Mouse (Mus musculus): ENCODE measurements around the gene Rrp36. TPM values are rescaled to one million over a fixed set of nuclear protein-coding genes. Genes with fewer than 3 reads are reported as not detected.

The Rrp36 gene
- 11.2 and 12.5 TPM in 2 replicates for polyA plus RNA-seq (2012; rRNA removed)

DNA sequence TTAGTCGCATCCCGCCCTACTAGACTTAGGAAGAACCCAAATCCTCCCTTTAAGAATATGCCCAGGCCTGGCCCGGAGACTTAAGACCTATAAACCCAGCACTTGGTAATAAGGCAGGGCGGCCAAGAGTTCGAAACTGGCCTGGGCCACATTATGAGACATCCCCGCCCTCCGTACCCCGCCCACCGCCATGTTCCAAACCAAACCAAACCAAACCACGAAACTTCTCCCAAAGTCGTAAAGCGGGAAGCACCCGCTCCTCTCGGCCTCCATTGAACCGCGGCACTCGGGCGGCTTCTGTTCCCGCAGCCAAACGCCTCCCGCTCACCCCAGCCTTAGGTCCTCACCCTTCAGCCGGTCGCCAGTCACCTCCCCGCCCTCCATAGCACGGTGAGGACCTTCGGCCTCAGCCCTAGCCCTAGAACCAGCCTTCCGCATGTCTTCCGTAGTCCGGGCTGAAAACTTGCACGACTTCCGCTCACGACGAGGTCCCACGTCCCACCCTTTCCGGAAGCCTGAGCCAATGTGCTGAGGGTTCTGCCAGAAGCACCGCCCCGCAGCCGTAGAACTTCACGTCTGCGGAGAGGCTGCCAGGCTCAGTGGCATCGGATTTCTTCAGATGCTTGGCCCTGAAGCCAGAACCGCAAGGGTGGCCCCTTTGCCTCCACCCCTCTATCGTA, at the start of gene Rrp36:
Rrp36 (minus strand) TSS at position 503 of the 680 bp plus-strand sequence.
- H3K27me3 ChIP-seq (ENCODE audit: control insufficient read depth, insufficient read depth, low read length), result no peaks in the 10 kb centered on the region
- peaks cover 7% of the 10 kb centered on the region for H3K36me3 ChIP-seq (ENCODE audit: control insufficient read depth, insufficient read depth, low read length)
- H3K27ac ChIP-seq (ENCODE audit: control insufficient read depth, insufficient read depth, low read depth, low read length), result peak within 1 kb of the TSS; percentile 91
- H3K4me3 ChIP-seq (ENCODE audit: control insufficient read depth, low read depth, low read length), result peak within 1 kb of the TSS; percentile 89
- peaks cover 9% of the 10 kb centered on the region for H3K4me1 ChIP-seq (ENCODE audit: control insufficient read depth, insufficient read depth, low read length)
- TF ChIP-seq CTCF (IDR thresholded peaks at IDR 0.05; ENCODE audit: control insufficient read depth, insufficient read depth, insufficient replicate concordance, low read depth, low read length), result no peak
- TF ChIP-seq POLR2A (IDR thresholded peaks at IDR 0.05; ENCODE audit: control insufficient read depth, low read depth, low read length), result peak; percentile 92

GRCm38 (mm10) chr17:46721077-46721476, 46.9 kb upstream of the Rrp36 start:
- Histone ChIP-seq H3K36me3 (ENCODE audit: control insufficient read depth, insufficient read depth, low read length) (no peaks in the 10 kb centered on the region; the same call in 1 of the 2 replicates), H3K27ac (ENCODE audit: control insufficient read depth, insufficient read depth, low read depth, low read length) (no peak overlapping the region)
- TF ChIP-seq CTCF (IDR thresholded peaks at IDR 0.05; ENCODE audit: control insufficient read depth, insufficient read depth, insufficient replicate concordance, low read depth, low read length), result no peak
- TF ChIP-seq POLR2A (IDR thresholded peaks at IDR 0.05; ENCODE audit: control insufficient read depth, low read depth, low read length), result no peak

DNA sequence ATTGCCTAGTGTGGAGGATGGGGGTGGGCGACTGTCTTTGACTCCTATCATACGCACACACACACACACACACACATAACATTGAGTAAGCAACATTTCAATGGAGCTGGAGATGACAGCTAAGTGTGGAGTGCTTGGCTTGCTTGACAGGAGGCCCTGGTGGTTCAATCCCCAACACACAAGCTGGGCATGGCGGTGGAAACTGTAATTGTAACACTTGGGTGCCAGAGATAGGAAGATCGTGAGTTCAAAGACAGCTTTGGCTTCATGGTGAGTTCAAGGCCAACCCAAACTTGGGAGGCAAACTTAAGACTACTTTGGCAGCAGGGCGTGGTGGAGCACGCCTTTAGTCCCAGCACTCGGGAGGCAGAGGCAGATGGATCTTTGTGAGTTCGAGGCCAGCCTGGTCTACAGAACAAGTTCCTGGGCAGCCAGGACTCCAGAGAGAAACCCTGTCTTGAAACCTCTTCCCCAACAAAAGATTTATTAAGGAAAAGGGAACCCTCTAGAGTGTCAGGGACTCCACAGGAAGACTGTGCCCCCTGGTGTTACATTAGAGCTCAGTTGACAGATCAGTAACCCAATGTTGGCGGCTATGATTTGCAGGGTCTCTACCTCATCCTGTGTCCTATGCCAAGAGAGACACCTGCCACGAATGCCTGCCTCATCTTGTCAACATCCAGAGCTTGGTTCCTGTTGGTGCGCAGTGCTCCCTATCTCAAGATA, 40.8 kb upstream of the Rrp36 start:
- no peak for TF ChIP-seq CTCF (IDR thresholded peaks at IDR 0.05; ENCODE audit: control insufficient read depth, insufficient read depth, insufficient replicate concordance, low read depth, low read length)
- no peak for TF ChIP-seq POLR2A (IDR thresholded peaks at IDR 0.05; ENCODE audit: control insufficient read depth, low read depth, low read length)
- Histone ChIP-seq H3K4me1 (ENCODE audit: control insufficient read depth, insufficient read depth, low read length) (peaks cover 2% of the 10 kb centered on the region), H3K27ac (ENCODE audit: control insufficient read depth, insufficient read depth, low read depth, low read length) (no peak overlapping the region), H3K36me3 (ENCODE audit: control insufficient read depth, insufficient read depth, low read length) (no peaks in the 10 kb centered on the region), H3K27me3 (ENCODE audit: control insufficient read depth, insufficient read depth, low read length) (no peaks in the 10 kb centered on the region), H3K4me3 (ENCODE audit: control insufficient read depth, low read depth, low read length) (no peak overlapping the region)

More at GRCm38 (mm10) chr17:46721077-46721476, 46.9 kb upstream of the Rrp36 start:
- no peaks in the 10 kb centered on the region for H3K27me3 ChIP-seq (ENCODE audit: control insufficient read depth, insufficient read depth, low read length)
- no peak overlapping the region for H3K4me3 ChIP-seq (ENCODE audit: control insufficient read depth, low read depth, low read length)
- H3K4me1 ChIP-seq (ENCODE audit: control insufficient read depth, insufficient read depth, low read length), result no peaks in the 10 kb centered on the region

DNA sequence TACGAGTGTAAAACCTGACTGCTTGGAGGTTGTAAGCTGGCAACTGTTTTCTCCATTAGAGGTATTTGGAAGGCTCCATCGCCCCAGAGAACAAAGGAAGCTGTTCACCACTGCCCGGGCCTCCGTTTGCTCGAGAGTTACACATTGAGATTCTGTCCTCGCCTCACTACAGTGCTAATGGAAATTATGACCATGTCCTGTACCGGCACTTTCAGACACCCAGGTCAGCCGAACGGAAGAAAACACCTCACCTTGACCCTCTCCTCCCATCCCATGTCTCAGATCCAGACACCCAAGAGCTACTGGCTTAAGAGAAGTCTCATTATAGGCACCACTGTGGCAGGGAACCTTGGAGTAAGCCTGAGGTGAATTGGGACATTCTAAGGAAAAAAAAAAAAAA, 39.7 kb upstream of the Rrp36 start:
- no peak overlapping the region for H3K4me3 ChIP-seq (ENCODE audit: control insufficient read depth, low read depth, low read length)

DNA sequence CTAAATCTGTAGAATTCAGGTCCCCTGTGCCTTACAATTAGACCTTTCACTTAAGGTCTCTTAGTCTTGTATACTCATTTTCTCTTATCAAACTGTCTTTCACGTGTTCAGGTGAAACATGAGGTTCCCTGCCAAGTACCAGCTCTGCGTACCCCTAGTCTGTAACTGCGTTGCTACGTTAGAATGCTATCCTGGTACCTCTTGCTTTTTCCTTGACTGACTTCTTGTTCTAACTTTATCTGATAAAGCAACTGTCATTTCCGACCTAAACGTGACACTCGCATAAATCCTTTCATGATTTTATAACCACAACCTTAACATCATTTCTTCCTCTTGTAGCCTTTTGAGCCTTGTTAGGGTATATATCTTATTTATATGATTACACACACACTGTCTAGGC, 38.3 kb upstream of the Rrp36 start:
- TF ChIP-seq POLR2A (IDR thresholded peaks at IDR 0.05; ENCODE audit: control insufficient read depth, low read depth, low read length) (no peak), CTCF (IDR thresholded peaks at IDR 0.05; ENCODE audit: control insufficient read depth, insufficient read depth, insufficient replicate concordance, low read depth, low read length) (no peak)
- no peaks in the 10 kb centered on the region for H3K27me3 ChIP-seq (ENCODE audit: control insufficient read depth, insufficient read depth, low read length)
- H3K27ac ChIP-seq (ENCODE audit: control insufficient read depth, insufficient read depth, low read depth, low read length), result no peak overlapping the region
- H3K4me3 ChIP-seq (ENCODE audit: control insufficient read depth, low read depth, low read length), result peak overlapping the region; percentile 100
- no peaks in the 10 kb centered on the region for H3K36me3 ChIP-seq (ENCODE audit: control insufficient read depth, insufficient read depth, low read length)
- peaks cover 2% of the 10 kb centered on the region for H3K4me1 ChIP-seq (ENCODE audit: control insufficient read depth, insufficient read depth, low read length)

More for the DNA sequence above, 39.7 kb upstream of the Rrp36 start:
- H3K4me1 ChIP-seq (ENCODE audit: control insufficient read depth, insufficient read depth, low read length), result peaks cover 2% of the 10 kb centered on the region
- H3K27me3 ChIP-seq (ENCODE audit: control insufficient read depth, insufficient read depth, low read length), result no peaks in the 10 kb centered on the region
- TF ChIP-seq POLR2A (IDR thresholded peaks at IDR 0.05; ENCODE audit: control insufficient read depth, low read depth, low read length) (no peak), CTCF (IDR thresholded peaks at IDR 0.05; ENCODE audit: control insufficient read depth, insufficient read depth, insufficient replicate concordance, low read depth, low read length) (no peak)
- no peaks in the 10 kb centered on the region for H3K36me3 ChIP-seq (ENCODE audit: control insufficient read depth, insufficient read depth, low read length)
- H3K27ac ChIP-seq (ENCODE audit: control insufficient read depth, insufficient read depth, low read depth, low read length), result no peak overlapping the region

DNA sequence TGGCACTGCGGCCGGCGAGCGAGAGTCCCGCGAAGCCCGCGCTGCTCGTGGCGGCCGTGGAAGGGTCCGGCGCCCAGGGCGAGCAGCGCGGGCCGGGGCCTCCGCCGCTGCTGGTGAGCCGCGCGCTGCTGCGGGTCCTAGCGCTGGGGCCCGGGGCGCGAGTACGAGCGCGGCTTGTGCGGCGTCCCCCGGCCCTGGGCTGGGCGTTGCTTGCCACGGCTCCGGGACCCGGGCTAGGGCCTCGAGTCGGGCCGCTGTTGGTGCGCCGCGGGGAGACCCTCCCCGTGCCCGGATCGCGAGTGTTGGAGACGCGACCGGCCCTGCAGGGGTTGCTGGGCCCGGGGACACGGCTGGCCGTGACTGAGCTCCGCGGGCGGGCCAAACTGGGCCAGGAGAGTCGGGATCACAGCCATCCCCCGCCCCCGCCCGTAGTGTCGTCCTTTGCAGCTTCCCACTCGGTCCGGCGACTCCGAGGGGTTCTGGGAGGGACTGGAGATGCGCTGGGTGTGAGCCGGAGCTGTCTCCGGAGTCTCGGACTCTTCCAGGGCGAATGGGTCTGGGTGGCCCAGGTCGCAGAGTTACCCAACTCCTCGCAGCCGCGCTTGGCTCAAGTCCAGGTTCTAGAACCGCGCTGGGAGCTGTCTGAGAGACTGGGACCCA, 37.6 kb upstream of the Rrp36 start:
- Histone ChIP-seq H3K36me3 (ENCODE audit: control insufficient read depth, insufficient read depth, low read length) (no peaks in the 10 kb centered on the region), H3K27ac (ENCODE audit: control insufficient read depth, insufficient read depth, low read depth, low read length) (peak overlapping the region; percentile 91), H3K27me3 (ENCODE audit: control insufficient read depth, insufficient read depth, low read length) (no peaks in the 10 kb centered on the region), H3K4me1 (ENCODE audit: control insufficient read depth, insufficient read depth, low read length) (peaks cover 2% of the 10 kb centered on the region), H3K4me3 (ENCODE audit: control insufficient read depth, low read depth, low read length) (peak overlapping the region; percentile 100)
- TF ChIP-seq CTCF (IDR thresholded peaks at IDR 0.05; ENCODE audit: control insufficient read depth, insufficient read depth, insufficient replicate concordance, low read depth, low read length), result no peak
- no peak for TF ChIP-seq POLR2A (IDR thresholded peaks at IDR 0.05; ENCODE audit: control insufficient read depth, low read depth, low read length)

Measured in testis, adult 2 months (tissue).